ENCODE assay signal across 29 mouse cellular contexts in the genomic region with DNA sequence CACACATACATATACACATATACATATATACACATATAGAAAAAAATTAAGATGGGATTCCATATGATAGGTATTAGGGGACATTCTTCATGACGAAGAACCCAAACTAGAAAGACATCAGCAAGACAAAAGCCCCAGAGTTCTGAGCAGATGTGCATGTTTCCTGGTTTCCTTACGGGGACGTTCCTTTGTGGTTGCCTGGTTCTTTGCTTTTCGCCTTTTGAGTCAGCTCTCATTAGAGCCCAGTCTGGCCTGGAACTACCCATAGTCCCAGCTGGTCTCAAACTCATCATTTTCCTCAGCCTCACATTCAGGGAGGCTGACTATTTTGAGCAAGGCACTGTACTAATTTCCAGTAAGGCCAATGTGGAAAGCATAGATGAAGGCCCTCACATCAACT.
"Had no signal": no experiment of that assay in that cellular context is flagged by ENCODE, and none has a peak within 500 bp of the region (broad histone marks: within the 10 kb centered on the region; RNA-seq: fewer than 3 reads in every experiment).

No protein-coding gene starts in this region.

- H3K4me3 ChIP-seq: limb, embryonic 10.5 days; limb, embryonic 12.5 days; limb, embryonic 13.5 days; limb, embryonic 15.5 days; liver, embryonic 12.5 days; liver, embryonic 13.5 days; liver, embryonic 15.5 days; lung, embryonic 15.5 days; megakaryocyte, embryonic 14.5 days; midbrain, embryonic 10.5 days; midbrain, embryonic 12.5 days; midbrain, embryonic 13.5 days; midbrain, embryonic 15.5 days; myocyte; neural tube, embryonic 12.5 days had no signal

- H3K27ac ChIP-seq: limb, embryonic 10.5 days; limb, embryonic 12.5 days; limb, embryonic 13.5 days; limb, embryonic 15.5 days; liver, embryonic 12.5 days; liver, embryonic 13.5 days; liver, embryonic 14.5 days; liver, embryonic 15.5 days; lung, embryonic 15.5 days; macrophage; midbrain, embryonic 10.5 days; midbrain, embryonic 12.5 days; midbrain, embryonic 13.5 days; midbrain, embryonic 15.5 days; neural tube, embryonic 12.5 days had no signal

- H3K27me3 ChIP-seq: limb, embryonic 12.5 days; limb, embryonic 13.5 days; limb, embryonic 15.5 days; liver, embryonic 12.5 days; liver, embryonic 13.5 days; liver, embryonic 15.5 days; lung, embryonic 15.5 days; megakaryocyte, embryonic 14.5 days; midbrain, embryonic 12.5 days; midbrain, embryonic 13.5 days; midbrain, embryonic 15.5 days; neural tube, embryonic 12.5 days had no signal

- H3K4me2 ChIP-seq: limb, embryonic 12.5 days; limb, embryonic 13.5 days; limb, embryonic 15.5 days; liver, embryonic 11.5 days; liver, embryonic 12.5 days; liver, embryonic 13.5 days; liver, embryonic 15.5 days; lung, embryonic 14.5 days; lung, embryonic 15.5 days; midbrain, embryonic 11.5 days; midbrain, embryonic 12.5 days; midbrain, embryonic 13.5 days; midbrain, embryonic 15.5 days; neural tube, embryonic 12.5 days had no signal

- H3K9me3 ChIP-seq: limb, embryonic 10.5 days; limb, embryonic 12.5 days; limb, embryonic 13.5 days; limb, embryonic 15.5 days; liver, embryonic 12.5 days; liver, embryonic 13.5 days; liver, embryonic 15.5 days; lung, embryonic 15.5 days; megakaryocyte, embryonic 14.5 days; midbrain, embryonic 10.5 days; midbrain, embryonic 12.5 days; midbrain, embryonic 13.5 days; midbrain, embryonic 15.5 days; neural tube, embryonic 12.5 days had no signal

- DNase-seq: left cerebral cortex, postnatal 4 days; liver; liver, embryonic 13.5 days; liver, postnatal 0 days; lung, adult 18-20 months; lung, adult 2 months; lung, embryonic 14.5 days; lung, postnatal 14 days; lung, postnatal 36 days; lung, postnatal 4 days; midbrain, embryonic 14.5 days had no signal

- H3K9ac ChIP-seq: limb, embryonic 12.5 days; limb, embryonic 13.5 days; limb, embryonic 15.5 days; liver, embryonic 12.5 days; liver, embryonic 13.5 days; liver, embryonic 14.5 days; liver, embryonic 15.5 days; liver, postnatal 0 days; lung, embryonic 14.5 days; lung, embryonic 15.5 days; midbrain, embryonic 12.5 days; midbrain, embryonic 13.5 days; midbrain, embryonic 15.5 days; neural tube, embryonic 12.5 days had no signal
